Mouse (Mus musculus): ENCODE data around the gene Matn4.

The Matn4 gene

DNA sequence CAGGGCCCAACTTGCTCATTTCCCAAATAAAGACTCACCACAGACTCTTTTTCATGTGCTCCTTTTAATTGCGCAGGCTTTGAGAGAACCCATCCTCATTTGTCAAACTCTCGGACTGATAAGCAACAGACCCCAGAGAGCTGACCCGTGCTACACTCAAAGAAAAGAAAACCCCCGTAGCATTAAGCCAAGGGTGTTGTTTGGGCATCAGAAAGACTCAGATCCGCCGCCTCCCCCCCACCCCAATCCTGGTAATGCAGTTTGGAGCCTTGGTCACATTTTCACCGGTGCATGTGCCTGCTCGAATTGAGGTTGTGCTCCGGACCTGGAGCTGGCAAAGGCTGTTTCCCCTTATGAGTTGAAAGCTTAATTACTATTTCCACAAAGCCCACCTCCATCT lies at the start of gene Matn4:
Gene Matn4 (minus strand): TSS at position 101 of the 400 bp plus-strand sequence.
- DNase-seq (ENCODE audit: low spot score in 2 of 2) = no peak

DNA sequence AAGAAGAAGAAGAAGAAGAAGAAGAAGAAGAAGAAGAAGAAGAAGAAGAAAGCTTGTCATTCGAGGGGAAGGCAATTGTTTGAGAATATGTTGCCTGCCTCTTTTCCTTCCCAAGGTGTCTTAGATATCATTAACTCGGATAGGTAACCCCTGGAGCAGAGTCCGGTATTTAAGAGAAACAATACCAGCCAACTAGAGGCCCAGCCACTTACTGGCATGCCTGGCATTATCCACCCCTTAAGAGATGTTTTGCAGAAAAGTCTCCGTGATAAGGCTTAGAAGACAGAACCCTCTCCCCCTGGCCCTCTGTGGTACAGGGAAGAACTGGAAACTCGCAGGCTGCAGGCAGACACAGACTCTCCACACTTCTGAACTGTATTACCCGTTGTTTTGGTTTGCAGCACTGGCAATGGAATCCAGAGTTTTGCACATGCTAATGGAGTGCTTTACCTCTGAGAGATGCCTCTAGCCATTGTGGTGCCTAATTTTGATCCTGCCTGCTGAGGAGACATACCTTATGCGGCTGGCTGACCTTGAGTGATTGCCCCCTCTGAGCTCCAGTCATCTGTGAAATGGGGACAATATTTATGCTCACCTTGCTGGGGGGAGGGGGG lies 49.0 kb upstream of the Matn4 start:
- no peak for DNase-seq (ENCODE audit: low spot score in 2 of 2)

DNA sequence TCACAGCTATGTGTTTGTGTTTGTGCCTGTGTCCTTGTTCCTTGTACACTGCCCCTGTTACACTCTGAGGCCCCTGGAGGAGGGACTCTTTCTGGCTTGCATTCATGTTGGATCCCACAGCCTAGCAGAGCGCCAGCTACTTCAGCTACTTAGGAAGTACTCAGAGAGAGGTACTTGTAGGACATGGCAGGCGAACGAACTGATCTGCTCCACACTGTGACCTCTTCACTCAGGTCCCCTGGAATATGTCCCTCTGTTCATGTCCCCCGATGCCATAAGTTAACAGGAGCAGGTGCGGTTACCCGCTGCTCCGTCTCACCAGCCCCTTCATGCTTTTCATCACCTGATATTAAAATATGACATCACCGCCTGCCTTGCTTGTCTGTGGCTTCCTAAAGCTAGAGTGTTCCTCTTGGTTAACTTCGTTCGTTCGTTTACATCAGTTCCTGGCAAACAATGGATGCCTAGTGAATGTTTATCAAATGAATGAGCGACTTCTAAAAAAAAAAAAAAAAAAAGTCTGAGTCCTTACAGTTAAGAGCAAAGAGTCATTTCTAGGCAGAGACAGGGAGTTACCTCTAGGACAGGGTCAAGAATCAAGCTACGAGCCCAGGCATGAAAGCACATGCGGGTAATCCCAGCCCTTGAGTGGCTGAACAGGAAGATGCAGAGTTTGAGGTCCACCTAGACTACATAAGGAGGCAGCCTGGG lies 48.2 kb upstream of the Matn4 start:
- no peak for DNase-seq (ENCODE audit: low spot score in 2 of 2)

DNA sequence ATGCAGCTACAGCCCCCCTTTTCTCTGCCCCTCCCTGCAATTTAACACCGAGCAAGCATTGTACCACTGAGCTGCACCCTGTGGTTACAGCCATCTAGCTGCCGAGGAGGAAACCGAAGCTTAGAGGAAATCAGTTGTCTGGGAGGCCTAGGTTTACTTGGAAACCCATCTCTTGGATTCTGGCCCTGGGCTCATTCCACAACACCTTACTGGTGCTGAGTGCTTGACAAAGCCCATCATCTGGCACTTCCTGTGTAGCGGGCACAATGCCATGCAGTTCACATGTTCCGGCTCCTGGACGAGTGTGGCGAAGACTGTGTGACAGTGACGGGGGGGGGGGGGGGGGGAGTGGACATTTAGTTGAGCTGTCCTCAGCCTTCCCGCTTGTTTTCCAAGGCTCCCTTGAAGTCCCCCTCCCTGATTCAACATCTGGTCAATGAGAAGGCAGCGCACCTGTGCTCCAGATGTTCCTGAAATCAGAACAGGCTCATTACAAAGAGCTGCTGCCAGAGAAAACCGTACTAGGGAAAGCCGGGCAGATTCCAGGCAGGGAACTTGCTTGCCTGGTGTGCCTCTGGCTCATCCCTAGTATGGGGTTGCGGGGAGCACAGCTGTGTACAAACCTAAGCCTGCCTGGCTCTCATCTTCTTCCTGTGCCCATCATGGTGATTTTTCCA lies 47.2 kb upstream of the Matn4 start:
- DNase-seq (ENCODE audit: low spot score in 2 of 2) = no peak

DNA sequence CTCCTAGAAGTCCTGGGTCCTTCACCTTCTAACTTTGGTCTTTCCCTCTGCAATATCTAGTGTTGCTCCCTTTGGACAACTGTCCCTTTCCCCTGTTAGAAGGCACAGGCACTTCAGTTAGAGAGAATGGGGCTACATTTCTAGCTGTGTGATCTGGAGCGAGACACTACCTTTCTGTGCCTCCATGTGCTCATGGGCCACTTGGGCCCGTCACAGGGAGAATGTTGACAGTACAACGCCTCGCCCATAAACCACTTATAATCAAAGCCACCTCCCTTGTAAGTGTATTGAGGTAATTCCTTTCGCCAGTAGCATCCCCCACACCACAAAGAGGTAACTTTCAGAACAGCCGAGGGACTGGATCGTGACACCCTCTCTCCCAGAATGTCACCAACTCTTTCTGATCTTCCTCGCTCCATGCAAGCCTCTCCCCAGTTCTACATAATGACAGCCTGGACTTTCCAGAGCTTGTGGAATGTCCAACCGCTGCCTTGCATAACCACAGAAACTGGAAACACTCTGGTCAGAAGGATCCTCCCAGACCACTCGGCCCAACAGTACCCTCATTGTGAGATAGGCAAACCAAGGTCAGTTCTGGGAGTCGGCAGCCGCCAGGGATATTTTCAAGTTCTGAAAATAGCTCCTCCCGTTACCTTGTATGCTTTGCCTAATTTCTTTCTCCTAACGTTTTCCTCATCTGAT lies 44.5 kb upstream of the Matn4 start:
- DNase-seq (ENCODE audit: low spot score in 2 of 2) = no peak

DNA sequence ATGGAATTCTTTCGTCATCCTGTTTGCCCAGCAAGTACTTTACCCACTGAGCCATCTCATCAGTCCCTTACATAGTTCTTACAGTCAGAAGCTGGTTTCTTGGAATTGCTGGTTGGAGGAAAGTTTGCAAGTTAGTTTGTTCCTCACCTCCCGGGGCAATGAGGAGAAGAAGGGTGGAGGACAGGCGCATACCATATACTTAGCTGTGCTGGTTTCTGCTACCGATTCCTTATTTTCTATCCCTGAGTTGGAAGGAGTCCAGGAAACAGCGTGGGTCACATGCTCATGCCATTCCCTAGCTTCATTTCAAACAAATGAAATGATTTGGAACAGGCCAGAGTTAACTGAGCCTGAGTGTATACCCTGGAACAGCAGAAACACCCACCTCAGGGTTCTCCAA lies 44.0 kb upstream of the Matn4 start:
- no peak for DNase-seq (ENCODE audit: low spot score in 2 of 2)

DNA sequence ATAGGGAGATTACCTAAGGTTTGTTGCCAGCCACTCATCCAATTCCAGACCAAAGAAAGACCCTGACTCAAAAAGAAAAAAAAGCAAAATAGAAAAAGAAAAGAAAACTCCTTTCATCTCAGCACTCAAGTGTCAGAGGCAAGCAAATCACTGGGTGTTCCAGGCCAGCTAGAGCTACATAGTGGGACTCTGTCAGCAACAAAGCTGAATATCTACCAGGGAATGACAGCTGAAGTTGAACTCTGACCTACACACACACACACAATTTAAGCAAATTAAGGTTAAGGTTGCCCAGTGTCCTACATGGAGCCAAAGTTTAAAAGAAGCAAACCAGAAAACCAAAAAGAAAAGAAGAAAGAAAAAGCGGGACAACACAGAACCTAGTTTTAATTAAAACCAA lies 43.2 kb upstream of the Matn4 start:
- no peak for DNase-seq (ENCODE audit: low spot score in 2 of 2)

DNA sequence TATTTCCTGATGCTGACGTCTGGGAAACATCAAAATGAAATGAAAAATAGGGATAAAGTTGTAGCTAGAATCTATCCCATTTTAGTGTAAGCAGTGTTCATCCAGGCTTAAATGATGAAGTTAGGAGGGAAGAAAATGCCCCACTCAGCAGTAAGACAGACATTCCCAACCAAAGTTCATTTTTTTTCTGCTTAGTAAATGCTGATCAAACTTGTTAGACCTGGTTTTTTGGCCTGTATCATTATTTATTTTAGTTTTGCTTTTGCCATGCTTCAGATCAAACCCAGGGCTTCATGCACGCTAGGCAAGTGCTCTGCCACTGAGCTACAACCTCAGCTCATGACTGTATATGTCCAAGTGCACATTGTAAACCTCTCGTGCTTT lies 41.1 kb upstream of the Matn4 start:
- no peak for DNase-seq (ENCODE audit: low spot score in 2 of 2)

DNA sequence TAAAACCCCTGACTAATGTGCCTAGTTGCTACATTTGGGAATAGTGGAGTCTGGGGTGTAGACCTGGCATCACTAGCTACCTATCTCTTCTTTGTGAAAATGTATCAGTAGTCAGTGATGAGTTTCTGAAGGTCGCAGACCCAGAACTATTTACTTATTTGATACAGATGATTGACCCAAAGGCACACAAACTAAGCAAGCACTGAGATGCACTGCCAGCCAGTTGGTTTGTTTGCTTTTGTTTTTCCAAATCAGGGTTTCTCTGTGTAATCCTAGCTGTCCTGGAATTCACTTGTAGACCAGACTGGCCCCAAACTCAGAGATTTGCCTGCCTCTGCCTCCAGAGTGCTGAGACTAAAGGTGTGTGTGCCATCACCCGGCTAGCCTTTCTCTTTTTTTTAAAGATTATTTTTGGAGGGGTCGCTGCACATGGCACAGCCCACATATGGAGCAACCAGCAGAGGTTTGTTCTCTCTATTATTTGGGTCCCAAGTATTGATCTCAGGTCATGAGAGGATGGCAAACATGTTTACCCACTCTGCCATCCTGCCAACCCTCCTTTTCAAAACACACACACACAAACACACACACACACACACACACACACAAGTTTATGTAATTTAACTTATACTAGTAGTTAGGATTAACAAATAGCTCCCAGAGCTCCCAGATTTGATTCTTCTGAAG lies 40.6 kb upstream of the Matn4 start:
- no peak for DNase-seq (ENCODE audit: low spot score in 2 of 2)

DNA sequence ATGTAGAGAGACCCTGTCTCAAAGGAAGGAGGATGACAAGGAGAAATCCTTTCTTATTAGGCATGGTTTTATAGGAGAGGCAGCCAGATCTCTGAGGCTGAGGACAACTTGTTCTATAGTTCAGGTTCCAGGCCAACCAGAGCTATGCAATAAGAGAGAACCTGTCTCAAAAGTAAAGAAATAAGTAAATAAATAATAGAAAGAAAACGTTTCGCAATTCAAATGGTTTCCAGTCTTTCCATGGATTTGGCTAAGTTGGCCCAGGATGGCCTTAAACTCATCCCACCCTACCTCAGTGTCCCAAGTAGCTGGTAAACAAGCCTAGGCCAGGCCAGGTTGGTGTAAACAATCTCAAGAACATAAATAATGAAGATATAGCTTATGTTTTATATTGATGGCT lies 39.7 kb upstream of the Matn4 start:
- no peak for DNase-seq (ENCODE audit: low spot score in 2 of 2)

DNA sequence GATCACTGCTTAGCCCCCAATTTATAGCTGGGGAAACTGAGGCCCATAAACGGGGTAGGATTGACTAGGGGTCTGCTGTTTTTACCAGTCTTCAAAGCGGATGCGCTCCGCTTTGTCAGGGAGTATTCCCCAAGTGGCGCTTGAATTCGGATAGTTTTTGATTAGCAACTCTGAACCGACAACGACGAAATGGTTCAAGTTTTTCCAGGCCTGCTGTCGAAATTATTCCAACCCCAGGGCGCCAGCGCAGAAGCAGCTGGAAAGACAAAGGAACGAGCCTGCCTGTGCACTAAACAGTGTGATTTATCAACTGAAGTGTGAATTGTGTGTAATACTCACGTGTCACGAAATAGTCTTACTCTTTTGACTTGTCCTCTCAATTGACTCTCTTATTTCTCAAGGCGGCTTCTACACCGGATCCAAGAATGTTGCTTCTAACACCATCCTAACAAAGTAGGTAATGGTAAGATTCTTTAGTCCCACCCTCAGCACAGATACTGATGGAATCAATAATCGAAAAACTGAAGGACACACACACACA lies 38.6 kb upstream of the Matn4 start, which contains the start of gene Sdc4:
Gene Sdc4 (minus strand): TSS at position 428 of the 541 bp plus-strand sequence.
- no peak for DNase-seq (ENCODE audit: low spot score in 2 of 2)

DNA sequence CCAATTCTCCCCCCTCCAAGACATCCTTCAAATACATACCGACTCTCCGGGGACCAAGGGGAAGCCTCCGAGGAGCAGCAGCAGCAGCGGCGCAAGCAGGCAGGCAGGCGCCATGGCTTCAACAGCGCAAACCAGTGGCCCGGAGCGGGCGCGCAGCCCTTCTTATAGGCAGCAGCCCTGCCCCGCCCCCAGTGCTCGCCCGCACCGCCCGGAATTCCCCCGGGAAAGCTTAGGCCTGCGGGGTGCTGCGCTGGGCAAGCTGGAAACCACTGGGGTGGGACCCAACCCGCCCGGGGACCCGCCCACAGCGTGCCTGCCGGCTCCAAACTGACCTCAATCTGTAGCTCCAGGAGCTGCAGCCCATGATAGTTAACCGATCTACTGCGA lies 38.1 kb upstream of the Matn4 start:
- peak; percentile 86 to 92 for DNase-seq (ENCODE audit: low spot score in 2 of 2)

DNA sequence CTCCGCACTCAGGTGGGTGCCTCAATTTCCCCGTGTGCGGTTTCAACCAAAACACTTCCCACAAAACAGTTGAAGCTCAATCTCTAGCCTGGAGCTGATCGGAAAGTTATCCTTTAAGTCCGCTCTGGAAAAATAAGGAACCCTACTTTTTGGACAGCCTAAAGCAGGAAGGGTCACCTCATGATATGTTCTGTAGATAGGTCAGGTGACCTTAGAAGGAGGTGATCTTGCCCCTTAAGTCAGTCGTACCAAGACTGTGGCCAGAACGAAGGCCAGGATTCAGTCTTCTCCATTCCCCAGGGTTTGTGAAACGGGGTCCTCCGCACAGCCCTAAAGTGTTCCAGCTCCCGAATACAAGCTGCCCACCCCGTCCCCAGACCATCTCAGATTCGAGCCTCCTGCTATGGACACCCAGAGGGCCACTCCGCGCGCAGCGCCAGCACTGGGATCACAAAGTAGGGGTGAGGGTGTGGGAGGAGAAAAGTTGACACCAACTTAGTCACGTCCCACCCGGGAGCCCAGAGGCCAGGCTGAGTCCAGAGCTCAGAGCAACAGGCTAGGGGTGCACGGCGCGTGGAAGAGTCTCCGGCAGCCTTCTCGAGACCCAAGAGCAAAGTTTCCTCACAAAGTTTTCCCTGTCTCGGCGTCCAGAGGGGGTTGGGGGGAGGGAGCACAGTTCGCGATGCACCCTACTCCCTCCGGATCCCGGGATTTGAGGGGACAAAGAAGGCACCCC lies 37.5 kb upstream of the Matn4 start:
- DNase-seq (ENCODE audit: low spot score in 2 of 2) = no peak

DNA sequence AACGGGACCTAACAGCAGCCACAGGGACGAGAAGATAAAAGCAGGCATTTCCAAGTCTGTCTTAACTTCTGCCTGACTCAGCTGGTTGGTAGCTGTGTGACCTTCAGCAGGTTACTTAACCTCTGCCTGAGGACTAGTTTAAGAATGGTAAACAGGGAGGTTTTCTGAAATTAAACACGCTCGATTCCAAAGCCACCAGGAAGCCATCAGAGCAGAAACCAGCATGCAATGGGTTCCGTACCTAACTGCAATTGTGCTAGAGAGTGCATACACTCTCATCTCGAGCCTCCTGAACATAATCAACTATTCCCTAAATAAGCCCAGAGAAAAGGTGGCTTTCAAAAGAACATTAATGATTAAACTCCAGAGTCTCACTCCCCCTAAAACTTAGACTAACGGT lies 36.8 kb upstream of the Matn4 start:
- DNase-seq (ENCODE audit: low spot score in 2 of 2) = no peak

DNA sequence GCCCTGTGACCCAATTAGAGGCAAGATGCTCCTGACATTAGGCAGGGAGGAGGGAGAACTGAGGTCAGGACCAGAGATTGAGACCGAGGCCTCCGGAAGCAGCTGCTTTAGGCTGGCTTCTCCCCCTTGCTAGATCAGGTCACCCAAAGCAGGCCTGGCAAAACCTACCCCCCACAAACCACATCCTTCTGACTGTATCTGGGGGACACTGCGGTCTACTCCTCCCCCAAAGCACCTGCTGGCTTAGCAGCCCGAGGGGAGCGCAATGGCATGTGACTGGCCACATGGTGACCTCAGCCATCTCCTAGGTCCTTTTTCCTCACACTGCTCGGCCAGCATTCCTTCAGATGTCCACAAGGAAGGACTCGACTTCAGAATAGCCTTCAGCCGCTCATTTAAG lies 36.2 kb upstream of the Matn4 start:
- DNase-seq (ENCODE audit: low spot score in 2 of 2) = no peak

DNA sequence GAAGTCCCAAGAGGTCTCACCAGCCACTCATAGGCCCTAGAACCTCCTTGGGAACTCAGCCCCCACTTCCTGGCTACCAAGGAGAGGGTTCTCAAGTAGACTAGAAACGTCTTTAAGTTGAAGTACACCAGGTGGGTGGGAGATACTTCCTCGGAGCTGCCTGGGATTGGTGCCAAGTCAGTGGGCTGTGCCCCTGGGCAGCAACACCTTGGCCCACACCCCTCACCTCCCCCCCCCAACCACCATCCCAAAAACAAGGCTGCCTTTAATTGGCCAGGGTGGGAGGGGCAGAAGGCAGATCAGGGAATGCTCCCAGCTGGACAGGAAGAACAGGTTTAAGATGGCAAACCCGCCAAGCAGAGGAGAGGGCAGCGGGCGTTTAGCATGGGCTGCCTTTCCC lies 35.4 kb upstream of the Matn4 start:
- no peak for DNase-seq (ENCODE audit: low spot score in 2 of 2)

DNA sequence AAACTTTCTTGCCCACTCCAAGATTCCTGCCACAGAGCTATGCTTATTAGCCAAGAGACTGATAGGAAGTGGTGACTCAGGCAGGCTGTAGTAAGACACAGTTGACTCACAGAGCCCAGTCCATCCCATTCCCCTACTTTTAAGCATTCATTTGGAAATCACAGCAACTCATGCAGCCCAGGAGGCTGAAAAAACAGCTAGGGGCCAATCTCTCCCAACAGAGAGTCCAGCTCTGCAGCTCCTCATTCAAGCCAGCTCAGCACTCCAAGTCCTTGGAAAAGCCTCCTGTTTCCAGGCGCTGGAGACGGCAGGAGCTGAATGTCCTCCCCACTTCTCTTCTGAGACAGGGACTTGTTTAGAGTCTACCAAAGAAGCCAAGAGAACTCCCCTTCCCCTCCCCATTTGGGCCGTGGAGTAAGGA lies 34.1 kb upstream of the Matn4 start:
- DNase-seq (ENCODE audit: low spot score in 2 of 2) = no peak

DNA sequence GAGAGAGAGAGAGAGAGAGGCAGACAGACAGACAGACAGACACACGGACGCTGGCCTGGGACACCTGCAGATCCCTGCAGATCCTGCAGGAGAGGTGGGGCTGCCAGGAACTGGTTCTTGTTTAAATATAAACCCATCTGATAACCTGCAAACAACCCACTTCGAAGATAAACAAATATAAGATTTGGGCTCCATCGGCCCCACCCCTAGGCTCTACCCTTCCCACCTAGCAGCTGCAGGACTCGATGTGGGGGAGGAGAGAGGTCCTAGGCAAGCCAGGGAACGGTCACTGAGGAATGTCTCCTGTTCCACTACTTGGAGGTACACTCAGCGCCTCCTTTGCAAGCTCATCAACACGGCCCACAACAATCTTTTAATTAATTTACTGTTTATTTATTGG lies 33.3 kb upstream of the Matn4 start:
- no peak for DNase-seq (ENCODE audit: low spot score in 2 of 2)

DNA sequence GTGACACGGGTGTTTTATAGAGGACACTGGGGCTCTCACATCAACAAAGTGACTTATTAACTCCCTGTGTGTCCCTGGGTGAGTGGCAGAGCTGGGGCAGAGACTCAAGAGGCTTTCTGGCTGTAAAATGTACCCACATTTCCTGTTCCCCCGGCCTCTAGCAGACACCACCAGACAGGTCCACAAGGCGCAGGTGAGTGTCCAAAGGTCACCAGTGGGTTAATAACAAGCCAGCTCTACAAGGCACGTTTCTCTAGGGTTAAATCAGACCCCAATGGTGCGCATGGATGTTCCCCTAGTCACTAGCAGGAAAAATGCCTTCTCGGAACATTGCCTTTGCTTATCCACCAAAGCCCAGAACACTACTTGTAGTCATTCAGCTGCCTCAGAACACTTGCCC lies 32.8 kb upstream of the Matn4 start:
- no peak for DNase-seq (ENCODE audit: low spot score in 2 of 2)

DNA sequence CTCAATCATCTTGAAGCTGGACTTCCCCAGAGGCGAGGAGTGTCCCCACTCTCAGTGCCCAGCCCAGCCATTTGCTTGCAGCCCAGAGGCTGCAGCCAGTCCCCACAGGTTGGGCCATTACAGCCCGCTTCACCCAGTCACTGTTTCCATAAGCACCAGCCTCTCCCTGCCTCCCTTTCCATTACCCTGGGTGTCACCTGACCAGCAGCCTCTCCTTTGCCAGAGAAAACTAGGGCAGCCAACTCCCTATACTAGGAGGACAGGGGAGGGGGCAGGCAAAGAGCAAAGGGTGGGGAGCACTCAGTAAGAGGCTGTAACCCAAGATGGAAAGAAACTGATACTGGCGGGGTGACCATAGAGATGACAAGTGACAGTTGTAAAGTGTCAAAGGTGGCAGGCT lies 32.0 kb upstream of the Matn4 start:
- no peak for DNase-seq (ENCODE audit: low spot score in 2 of 2)
